Mouse (Mus musculus) heart, postnatal 10 days (tissue): ENCODE measurements around the gene Arhgap24. TPM values are rescaled to one million over a fixed set of nuclear protein-coding genes. Genes with fewer than 3 reads are reported as not detected.

ENCODE experiments used
- DNase-seq, 2 experiments: peaks; one replicate each; pipeline ENCODE4 v3.0.0; 2021
- intact Hi-C: fragments of 180-260 bp; cut with DNase I; formaldehyde crosslinking; loops from one replicate; pipeline ENCODE4 v1.15.1; 2025
- total RNA-seq, 2 experiments: library from RNA; stranded (reverse); gene quantifications; 2 replicates each; pipeline ENCODE4 v1.2.3; 2021

Gene Arhgap24
- total RNA-seq, 2 experiments from 2014 or later: 13.9 to 17.3 TPM

DNA sequence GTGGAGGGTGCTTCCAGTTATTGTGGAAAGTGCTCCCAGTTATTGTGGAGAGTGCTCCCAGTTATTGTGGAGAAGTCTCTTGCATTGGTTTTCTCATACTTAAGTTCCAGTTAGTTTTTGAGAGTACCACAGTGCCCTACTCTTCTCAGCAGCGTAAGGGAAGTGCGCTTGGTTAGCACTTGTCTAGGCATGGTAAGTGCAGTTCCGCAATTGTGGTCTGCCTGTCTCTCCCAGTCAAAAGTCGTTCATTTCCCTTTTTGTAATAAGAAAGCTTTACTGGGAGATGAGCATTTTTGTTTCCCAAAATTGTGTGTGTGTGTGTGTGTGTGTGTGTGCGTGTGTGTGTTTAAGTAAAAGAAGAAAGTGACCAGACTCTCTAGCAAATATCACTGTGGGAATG lies 17.6 kb downstream of the Arhgap24 start:
- DNase-seq: no peak
- intact Hi-C loops: no loop called here

GRCm38 (mm10) chr5:102502333-102502732 lies 21.1 kb downstream of the Arhgap24 start:
- peak; percentile 17 to 20 for DNase-seq
- intact Hi-C loops: no loop called here

- DNase-seq: no peak
- intact Hi-C loops: no loop called here
Observed at GRCm38 (mm10) chr5:102503066-102503465, 21.9 kb downstream of the Arhgap24 start.

DNA sequence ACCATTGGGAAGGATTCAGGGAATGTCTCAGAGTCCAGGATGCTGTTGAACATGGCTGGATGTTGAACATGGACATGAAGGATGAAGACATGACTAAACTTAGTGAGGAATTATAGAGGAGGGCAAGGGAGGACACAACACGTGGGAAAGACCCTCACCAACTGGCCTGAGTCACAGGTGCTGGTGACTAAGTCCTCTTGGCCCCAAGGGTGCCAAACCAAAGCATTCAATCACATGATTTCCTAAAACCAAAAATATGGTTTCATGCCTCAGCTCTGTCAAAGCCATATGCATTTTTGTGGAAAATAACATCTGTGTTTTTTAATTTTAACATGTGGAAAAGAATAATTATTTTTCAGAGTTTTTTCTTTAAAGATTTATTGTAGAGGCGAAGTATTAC lies 22.7 kb downstream of the Arhgap24 start:
- intact Hi-C loops: no loop called here
- DNase-seq: no peak

DNA sequence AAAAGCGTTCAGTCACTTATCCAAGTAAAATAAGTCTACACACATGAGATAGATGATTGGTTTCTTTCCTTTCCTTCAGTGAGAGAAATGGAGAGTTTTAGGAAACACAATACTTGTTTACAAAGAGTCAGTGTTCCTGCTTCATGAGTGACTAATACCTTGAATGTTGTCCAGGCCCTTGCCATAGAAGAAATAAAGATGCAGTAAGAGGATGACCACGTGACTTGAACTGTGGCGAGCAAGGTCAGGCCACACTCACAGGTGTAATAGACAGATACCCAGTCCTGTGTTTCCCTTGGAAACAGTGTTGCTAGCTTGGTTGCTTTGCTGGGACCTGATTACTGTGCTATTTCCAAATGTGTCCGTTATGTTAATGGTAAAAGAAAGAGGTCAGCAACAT lies 23.4 kb downstream of the Arhgap24 start:
- intact Hi-C loops: no loop called here
- DNase-seq: no peak

DNA sequence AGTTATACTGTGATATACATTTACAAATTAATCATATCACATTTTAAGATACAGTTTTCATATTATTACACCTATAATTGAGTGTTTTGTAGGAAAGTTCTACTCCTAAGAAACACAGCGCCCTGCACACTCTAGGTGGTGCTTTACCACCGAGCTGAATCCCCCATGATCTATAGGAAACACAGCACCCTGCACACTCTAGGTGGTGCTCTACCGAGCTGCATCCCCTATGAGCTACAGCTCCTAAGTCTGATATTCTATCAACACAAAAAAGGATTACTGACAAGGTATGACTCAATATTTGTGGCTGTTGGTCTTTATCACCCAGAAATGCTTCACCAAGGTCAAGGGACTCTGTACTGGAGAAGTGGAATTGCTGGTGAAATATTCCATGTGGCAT lies 27.0 kb downstream of the Arhgap24 start:
- no peak for DNase-seq
- intact Hi-C loops: no loop called here

GRCm38 (mm10) chr5:102509381-102509780 lies 28.2 kb downstream of the Arhgap24 start:
- no peak for DNase-seq
- intact Hi-C loops: no loop called here

GRCm38 (mm10) chr5:102511651-102512050 lies 30.5 kb downstream of the Arhgap24 start:
- intact Hi-C loops: no loop called here
- no peak for DNase-seq

- no peak for DNase-seq
- intact Hi-C loops: no loop called here
Observed at GRCm38 (mm10) chr5:102515496-102515895, 34.3 kb downstream of the Arhgap24 start.

- no peak for DNase-seq
- intact Hi-C loops: no loop called here
Observed at GRCm38 (mm10) chr5:102520506-102520905, 39.3 kb downstream of the Arhgap24 start.

DNA sequence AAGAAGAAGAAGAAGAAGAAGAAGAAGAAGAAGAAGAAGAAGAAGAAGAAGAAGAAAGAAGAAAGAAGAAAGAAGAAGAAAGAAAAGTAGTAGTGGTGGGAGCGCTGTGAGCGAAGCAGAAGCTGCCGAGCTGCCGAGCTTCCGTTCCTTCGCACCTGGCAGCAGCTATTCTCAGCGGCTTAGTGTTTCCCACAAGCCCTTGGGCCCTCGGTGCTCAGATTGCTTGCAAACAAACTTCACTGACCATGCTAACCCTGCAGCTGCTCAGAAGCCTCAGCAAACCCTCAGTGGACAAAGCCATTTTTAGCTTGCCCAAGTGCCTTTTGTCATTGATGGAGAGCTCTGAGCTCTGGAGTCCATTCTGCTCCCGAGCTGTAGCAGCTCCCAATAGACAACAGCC lies 54.1 kb downstream of the Arhgap24 start:
- intact Hi-C loops: no loop called here
- DNase-seq: no peak

DNA sequence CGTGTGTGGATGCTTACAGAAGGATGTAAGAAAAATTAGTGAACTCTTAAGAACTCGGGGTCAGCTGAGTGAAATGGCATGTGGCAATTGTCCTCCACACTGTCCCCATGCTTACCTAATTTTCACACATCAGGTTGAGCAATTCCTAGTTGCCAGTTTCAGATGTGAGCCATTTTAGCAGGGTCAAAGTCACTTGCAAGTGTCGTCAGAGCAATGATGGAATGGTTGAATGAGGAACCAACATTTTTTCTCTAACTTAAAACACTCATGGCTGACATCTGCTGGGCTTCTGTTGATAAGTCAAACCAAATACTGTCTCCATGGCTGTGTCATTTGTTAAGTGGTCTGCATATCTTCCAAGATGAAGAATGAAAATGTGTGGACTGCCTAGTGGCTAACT lies 56.6 kb downstream of the Arhgap24 start:
- intact Hi-C loops: no loop called here

GRCm38 (mm10) chr5:102546296-102546695 lies 65.1 kb downstream of the Arhgap24 start:
- DNase-seq: no peak
- intact Hi-C loops: no loop called here

More for the DNA sequence above, 56.6 kb downstream of the Arhgap24 start:
- no peak for DNase-seq

DNA sequence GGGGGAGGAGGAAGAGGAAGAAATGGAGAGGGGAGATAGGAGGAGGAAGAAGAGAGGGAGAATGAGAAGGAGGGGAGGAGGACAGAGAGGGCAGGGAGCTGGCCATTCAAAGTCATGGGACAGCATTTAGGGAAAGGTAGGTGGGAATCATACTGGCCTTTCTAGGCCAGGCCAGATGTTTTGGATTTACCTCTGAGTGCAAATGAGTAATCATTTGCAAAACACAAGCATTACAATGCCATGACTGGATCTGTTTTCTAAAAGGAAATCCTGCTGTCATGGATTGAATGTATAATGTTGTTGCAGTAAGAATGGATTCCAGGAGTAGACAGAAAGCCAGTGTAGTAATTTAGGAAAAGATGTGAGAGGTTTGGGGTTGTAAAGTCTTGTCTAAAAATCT lies 66.6 kb downstream of the Arhgap24 start:
- intact Hi-C loops: no loop called here
- no peak for DNase-seq

DNA sequence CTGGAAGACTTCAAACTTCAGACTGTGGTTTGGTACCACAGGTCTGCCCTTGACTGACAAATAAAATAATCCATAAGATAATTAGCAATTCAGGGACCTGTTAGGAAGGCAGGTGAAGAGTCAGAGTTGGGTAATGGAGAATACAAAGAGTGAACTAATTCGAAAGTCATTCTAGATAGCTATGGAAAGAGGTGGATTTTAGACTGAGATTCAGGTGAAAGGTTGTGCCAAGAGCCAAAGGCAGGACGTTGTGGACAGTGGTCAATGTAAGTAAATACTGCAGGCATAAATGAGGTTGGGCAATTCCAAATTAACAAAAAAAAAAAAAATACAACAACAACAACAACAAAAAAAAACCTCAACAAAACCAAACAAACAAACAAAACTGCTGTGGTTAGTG lies 67.2 kb downstream of the Arhgap24 start:
- DNase-seq: no peak
- intact Hi-C loops: no loop called here

GRCm38 (mm10) chr5:102550211-102550610 lies 69.0 kb downstream of the Arhgap24 start:
- intact Hi-C loops: no loop called here
- no peak for DNase-seq

DNA sequence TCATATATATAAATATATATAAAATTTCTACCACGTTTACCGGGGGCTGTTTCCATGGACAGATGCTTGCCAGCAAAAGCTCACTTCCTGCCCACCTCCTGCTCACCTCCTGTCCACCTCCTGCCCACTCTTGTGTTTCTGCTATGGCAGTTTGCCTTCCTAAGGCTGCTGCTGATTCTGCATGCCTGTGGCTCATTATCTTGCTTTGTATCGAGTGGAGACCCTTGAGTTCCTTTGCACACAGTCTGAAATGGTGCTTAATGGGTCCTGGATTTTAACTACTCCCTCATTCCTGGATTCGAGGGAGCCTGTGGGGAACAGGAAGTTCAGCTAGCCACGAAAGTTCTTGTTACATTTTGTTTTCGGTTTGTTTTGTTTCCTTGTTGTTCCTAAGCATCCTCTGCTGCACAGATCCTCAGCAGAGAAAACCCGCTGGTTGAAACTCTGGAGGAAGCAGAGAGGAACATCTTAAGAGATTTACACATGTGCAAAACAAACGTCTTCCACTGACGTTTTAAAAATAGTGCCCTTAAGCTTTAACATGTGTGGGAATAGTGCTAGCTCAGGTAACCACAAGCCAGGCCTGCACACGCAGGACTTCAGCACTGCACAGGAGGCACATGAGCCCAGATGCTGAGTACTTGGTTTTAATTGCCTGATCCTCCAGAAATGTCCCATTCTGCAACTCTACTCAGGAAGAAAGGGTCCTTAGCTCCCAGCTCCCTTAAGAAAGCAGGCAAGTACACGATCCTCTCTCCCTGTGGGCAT lies 69.9 kb downstream of the Arhgap24 start:
- intact Hi-C loops: no loop called here
- no peak for DNase-seq

DNA sequence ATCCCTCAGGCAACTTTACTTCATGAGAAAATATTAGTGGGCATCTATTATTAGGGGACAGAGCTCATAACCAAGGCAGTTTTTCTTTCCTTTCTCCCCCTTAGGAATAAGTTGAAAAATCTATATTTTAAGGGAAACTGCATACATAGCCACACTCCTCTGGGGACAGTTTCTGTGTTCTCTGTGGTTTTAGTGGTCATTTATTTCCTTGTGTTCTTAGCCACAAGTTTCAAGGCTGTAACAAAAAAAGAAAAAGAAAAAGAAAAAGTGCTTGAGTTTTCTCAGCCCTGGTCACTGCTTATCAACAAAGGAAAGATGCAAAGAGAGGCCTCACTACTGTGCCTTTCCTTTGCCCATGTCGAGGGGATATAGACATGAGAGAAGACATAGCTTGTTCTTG lies 71.3 kb downstream of the Arhgap24 start:
- no peak for DNase-seq
- intact Hi-C loops: no loop called here

DNA sequence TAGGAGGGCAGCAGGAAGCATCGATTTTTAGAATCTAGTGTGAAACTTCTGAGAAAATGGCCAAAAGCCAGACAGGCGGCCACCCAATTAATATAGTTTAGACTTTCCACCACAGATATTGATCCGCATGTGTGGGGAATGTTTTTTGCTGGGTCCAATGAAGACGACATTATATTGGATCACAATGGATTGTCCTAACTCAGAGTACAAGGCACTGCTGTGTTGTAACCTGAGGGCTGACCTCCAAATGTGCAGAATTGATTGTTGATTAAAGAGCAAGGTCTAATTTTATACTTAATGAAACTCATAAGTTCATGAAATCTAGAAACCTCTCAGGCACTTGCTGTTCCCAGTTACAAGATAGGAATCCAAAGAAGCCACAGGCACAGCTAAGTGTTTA lies 74.8 kb downstream of the Arhgap24 start:
- intact Hi-C loops: no loop called here

DNA sequence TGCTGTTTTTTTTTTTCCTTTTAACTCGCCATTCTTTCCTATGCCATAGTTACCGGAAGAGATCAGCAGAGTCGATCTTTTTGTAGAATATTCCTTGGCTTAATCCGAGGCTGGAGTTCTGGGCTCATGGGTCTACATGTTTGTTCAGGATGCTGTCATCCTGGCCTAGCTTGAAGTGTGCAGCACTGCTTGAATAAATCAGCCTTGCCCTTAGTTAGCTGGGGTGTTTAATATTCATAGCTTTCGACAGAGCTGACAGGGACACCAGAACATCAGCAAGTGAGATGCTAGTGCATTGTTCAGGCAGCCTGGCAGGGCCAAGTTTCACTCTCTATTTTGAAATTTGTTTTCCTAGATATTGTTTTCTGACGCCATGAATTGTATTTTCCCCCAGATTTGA lies 79.1 kb downstream of the Arhgap24 start:
- intact Hi-C loops: no loop called here
- DNase-seq: no peak

More for the DNA sequence above, 74.8 kb downstream of the Arhgap24 start:
- no peak for DNase-seq

GRCm38 (mm10) chr5:102563971-102564370 lies 82.8 kb downstream of the Arhgap24 start:
- intact Hi-C loops: no loop called here
- DNase-seq: no peak

DNA sequence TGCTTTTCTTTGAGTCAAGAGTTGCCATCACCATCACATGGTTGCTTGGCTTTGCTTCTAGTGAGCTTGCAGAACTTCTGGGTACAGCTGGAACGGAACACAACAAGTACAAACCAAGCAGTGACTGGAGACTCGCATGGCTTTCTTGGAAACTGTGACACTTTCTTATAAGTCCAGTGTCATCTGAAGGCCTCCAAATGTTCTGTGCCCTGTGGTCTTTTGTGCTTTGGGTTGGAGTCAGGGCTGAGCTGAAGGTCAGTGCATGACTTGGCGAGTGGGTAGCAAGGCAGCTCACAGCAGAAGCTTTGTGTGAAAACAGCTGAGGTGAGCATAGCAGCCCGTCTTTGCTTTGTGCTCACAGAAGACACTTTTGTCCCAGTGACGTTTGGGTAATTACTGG lies 87.6 kb downstream of the Arhgap24 start:
- DNase-seq: no peak
- intact Hi-C loops: no loop called here

GRCm38 (mm10) chr5:102571445-102571844 lies 90.3 kb downstream of the Arhgap24 start:
- intact Hi-C loops: no loop called here
- no peak for DNase-seq
